Mouse (Mus musculus) myocyte (in vitro differentiated cells): Measurements from ENCODE around the gene Hist1h4j.

ENCODE experiments used
- MAX ChIP-seq: IDR thresholded peaks from one replicate; pipeline ENCODE4 v1.6.1; 2011; ENCODE audit warnings: low read depth, mild to moderate bottlenecking, control low read depth
- POLR2A ChIP-seq: IDR thresholded peaks from one replicate; pipeline ENCODE4 v1.6.1; 2011; ENCODE audit warnings: low read depth, mild to moderate bottlenecking, control low read depth, moderate library complexity; ENCODE audit not compliant: insufficient read length
- POLR2AphosphoS2 ChIP-seq: IDR thresholded peaks from one replicate; pipeline ENCODE4 v1.6.1; 2011; ENCODE audit warnings: low read depth, control low read depth; ENCODE audit not compliant: insufficient read length

DNA sequence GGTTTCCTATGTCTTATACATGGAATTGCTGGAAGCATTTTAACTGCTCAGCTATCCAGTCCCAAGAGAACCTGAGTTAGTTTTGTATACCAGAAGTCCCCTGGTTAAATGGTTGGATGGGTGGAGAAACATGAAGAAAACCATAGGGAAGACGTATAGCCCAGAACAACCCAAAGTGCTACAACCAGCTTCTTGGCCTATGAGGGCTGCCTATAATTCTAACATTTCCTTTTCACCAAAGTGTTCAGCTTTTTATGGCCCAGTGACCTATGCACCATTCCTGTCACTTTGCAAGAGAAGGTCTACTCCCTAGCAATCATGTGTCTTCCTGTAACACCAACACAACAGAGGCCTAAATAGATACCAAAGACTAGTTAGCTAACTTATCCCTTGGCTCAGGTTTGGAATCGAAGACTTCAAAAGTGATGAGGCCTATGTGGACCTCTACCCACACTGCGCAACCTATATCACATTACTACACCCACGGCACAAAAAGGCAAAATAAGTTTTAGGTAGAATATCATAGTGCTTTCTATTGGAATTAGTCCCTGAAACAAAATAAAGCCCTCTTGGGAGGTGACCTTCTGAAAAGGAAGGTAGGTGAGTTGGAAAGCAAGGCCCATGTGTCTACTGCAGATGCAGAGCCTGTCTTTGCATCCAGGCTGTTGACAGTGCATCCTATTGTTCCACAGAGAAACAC lies 16.3 kb upstream of the Hist1h4j start:
- peak; percentile 68 for TF ChIP-seq POLR2AphosphoS2
- peak; percentile 5 for TF ChIP-seq POLR2A
- no peak for TF ChIP-seq MAX
